Mouse (Mus musculus): ENCODE measurements at regions not wholly inside any gene's neighbourhood (a gene's known extent, or its start where the extent isn't known, plus 50 kb on each side); places are given as distances from the start of the nearest gene placed in this dataset.

DNA sequence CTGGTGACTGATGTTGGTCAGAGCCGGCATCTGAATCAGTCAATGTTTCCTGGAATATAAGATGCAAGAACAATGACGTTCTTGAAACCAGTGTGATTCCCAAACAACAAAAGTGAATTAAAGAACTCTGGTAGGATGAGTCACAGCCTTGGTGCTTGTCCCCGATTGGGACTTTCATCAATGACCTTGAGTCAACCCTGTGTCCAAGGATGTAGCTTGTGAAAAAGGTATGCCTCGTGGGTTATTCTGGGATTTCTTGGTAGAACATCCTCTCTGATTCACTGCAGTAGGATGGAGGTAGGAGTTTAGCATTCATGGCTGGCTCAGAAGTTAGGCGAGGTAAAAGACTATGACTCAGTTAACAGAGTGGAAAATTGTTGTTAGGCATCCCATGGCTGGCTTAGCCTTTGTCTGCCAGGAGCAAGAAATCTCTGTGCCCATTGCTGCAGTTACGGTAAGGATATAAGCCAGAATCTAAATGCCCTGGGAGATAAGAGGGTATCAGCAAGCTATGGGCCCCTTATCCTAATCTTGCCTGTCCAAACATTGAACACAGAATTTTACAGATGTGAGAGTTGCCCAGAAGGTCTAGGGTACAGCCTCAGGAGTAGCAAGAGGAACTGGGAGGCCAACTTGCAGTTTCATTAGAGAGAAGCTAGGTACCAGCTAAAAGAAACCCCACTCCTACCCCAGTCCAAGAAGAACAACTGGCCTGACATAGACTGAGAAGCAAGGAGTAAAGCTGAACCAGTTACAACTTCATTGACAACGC lies 55.9 kb upstream of the Ralgps2 start:
- intact Hi-C loops (cut with DNase I) = loop anchor here (5.0 kb wide), 2 partner anchors 58 to 77 kb away; partner anchors contain the start of gene Ralgps2
- peak in 1 of 2 experiments; percentile 61 for DNase-seq (ENCODE audit: low spot score in 2 of 2)

DNA sequence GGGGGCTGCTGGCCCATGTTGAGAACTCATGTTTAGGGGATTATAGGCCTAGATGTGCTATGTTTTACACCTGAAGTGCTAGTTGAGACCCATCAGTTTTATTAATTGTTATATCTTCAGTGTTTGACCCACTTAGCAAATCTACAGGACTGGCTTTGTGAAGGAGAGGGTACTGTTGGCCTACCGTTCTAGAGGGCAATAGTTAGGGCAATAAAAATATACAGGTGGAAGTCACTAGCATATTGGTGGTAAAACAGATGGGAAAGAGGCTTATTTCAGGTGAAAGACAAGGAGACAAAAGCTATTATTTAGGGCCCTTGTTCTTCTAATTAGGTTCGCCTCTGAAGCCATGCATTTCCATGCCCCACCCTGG lies 55.2 kb upstream of the Ralgps2 start:
- intact Hi-C loops (cut with DNase I) = loop anchor here (5.0 kb wide), 2 partner anchors 57 to 78 kb away; partner anchors contain the start of gene Ralgps2
- no peak for DNase-seq (ENCODE audit: low spot score in 2 of 2)

DNA sequence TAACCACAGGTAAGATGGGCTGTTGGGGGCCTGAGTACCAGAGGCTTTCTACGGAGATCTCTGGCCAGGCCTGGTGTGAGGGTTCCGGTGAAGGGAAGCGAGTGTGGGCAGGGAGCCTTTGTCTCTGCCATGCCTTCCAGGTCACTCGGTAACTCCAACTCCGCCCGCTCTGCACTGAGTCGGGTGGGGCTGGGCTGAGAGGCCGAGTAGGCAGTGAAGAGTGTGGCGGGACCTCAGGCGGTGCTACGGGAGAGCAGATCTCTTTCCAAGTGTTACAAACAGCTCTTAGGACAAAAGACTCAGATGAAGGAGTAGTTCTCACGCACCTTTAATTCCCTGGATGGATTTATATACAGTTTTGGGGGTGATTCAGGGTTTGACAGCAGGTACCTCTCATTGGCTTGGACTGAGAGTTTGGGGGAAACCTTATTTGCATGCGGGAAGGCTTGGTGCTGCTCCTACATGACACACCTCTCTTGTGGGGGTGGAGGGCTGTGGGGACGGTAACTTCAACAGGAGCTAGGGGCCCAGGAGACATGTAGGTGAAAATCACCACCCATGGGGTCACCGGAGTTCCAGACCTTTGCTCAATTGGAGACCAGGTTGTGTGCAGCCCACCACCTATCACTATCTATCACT lies 54.7 kb upstream of the Ralgps2 start:
- DNase-seq (ENCODE audit: low spot score in 2 of 2) = no peak
- intact Hi-C loops (cut with DNase I) = no loop called here

DNA sequence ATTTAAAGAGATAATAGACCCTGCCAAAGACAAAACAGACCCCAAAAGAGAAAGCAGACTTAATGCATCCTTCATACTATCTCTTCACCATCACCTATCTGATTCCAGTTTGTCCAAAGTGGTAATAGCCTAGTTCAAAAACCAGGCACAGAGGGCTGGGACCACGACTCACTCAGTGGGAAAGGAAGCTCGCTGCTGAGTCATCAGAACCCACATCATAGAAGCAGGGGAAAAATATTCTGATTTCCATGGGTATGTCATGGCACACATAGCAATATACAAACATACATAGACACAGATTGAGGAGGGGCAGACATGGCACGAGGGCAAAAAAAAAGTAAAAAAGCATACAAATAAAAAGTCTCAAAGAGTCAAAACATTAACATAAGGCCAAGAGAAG lies 53.7 kb upstream of the Ralgps2 start:
- no peak for DNase-seq (ENCODE audit: low spot score in 2 of 2)
- intact Hi-C loops (cut with DNase I) = no loop called here

DNA sequence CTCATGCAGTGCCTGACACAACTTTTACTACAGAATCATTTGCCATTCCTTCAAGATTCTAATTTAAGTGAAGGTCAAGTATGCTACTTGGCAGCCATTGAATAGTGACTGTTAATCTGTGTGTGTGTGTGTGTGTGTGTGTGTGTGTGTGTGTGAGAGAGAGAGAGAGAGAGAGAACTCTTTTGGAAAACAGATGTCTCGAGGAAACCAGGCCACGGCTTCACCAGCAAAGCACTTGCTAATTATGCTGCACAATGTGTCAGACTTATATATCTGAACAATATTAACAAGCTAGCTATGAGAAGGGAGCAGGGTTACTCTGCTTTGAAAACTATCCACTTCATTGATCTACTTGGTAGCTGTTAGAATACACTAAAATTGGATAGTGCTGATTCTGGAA lies 53.1 kb upstream of the Ralgps2 start:
- no peak for DNase-seq (ENCODE audit: low spot score in 2 of 2)
- intact Hi-C loops (cut with DNase I) = no loop called here

DNA sequence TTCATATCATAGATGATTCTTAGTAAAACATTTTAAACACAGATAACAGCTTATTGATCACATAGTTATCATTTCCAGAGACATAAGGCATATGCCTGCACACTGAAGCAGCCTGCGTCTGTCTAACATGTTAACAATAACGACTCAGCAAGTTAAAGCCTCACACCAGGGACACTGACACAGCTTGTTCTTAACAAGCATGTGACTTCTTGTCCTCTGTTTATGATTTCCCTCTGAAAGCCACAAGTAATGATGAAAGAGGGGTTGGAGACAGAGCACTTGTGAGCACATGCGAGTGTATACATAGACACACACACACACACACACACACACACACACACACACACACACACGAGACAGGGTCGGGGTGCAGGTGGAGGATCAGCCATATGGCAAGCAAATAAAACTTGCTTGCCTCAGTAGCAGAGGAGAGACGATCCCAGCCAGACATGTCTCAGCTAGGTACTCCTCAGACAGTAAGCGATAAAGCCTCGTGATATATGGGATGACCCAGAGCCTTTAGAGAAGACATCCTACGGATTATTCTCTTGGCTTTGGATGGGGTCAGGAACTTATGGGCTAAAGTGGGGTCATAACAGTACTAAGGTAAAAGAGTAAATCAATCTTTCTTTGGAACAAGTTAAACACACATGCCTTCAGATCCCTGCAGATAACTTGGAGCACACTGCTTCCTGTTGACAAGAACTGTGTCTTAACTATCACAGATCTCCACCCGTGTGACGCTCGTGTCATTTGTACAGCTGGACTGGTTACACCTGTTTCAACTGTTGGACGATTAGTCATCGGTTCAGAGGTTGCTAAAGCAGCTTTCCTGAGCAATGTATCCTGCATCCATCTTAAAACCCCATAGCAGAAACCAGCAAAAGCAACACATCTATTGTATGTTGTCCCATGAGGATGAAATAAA lies 51.4 kb upstream of the Ralgps2 start:
- DNase-seq (ENCODE audit: low spot score in 2 of 2) = no peak
- intact Hi-C loops (cut with DNase I) = no loop called here

DNA sequence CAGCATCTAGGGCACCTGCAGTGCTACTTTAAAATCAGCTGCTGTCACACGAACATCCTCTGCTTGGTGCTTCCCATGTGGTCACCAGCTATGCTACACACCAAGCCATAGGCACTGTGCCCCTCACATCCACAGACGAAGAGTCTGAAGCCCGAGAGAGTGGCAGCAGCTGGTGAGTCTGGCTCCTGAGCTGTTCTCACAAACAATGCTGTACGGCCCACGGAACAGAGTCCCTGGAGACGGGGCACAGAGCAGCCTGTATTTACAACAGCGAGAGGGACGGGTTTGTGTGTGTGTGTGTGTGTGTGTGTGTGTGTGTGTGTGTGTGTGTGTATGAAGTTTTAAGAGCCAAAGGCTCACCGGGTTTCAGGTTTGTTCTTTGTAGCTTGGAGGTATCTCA lies 50.7 kb upstream of the Ralgps2 start:
- peak; percentile 34 to 40 for DNase-seq (ENCODE audit: low spot score in 2 of 2)
- intact Hi-C loops (cut with DNase I) = no loop called here

DNA sequence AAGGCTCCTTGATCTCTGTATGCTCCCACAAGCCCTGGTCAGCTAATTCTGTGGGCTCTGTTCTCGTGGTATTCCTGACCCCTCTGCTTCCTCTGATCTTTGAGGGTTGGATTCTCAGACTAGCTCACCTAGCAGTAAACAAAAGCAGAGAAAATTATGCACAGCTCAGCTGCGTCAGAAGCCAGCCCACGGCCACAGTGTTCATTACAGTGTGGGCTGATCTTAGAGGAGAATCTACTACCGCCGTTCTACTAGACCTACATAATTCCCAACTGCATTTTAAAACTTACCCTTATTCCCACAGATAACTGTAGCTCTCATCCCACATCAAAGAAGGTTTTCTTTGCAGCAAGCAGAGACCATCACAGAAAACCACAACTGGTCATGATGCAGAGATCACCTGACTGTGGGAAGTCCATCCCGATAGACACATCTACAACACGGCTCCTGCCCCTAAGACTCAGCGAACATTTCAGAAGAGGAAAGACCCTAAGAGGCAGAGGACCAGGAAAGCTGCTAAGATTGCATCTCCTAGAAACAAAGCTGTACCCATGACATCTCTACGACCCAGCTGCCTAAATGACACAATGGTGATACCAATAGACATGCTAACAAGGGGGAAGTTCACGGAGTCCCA lies 49.8 kb upstream of the Ralgps2 start:
- intact Hi-C loops (cut with DNase I) = no loop called here
- peak in 1 of 2 experiments; percentile 47 for DNase-seq (ENCODE audit: low spot score in 2 of 2)
